Mouse (Mus musculus) forebrain, embryonic 11.5 days (tissue): ENCODE measurements around the gene Marveld1. TPM values are rescaled to one million over a fixed set of nuclear protein-coding genes. Genes with fewer than 3 reads are reported as not detected.

ENCODE experiments used
- ATAC-seq: fragments of 200-750 bp; cut with Nextera tagmentation; replicated peaks from 2 replicates; pipeline ENCODE4 v1.8.0; 2017; ENCODE audit warnings: moderate TSS enrichment; ENCODE audit not compliant: low FRiP score
- DNase-seq: peaks from one replicate; pipeline ENCODE4 v3.0.0-alpha.2; 2017; ENCODE audit warnings: low spot score
- H3K27ac ChIP-seq: fragments of 300-500 bp; sonication (generic); 2 replicates; pipeline ENCODE4 v1.5.1; 2014; ENCODE audit warnings: low read depth, low read length
- H3K27me3 ChIP-seq: fragments of 300-500 bp; sonication (generic); 2 replicates; pipeline ENCODE4 v1.6.1; 2014; ENCODE audit warnings: mild to moderate bottlenecking, low read length, mixed read lengths; ENCODE audit not compliant: control insufficient read depth, insufficient read depth
- H3K36me3 ChIP-seq: fragments of 300-500 bp; sonication (generic); 2 replicates; pipeline ENCODE4 v1.6.1; 2014; ENCODE audit warnings: mild to moderate bottlenecking, low read length, moderate library complexity, mixed read lengths; ENCODE audit not compliant: control insufficient read depth, insufficient read depth
- H3K4me1 ChIP-seq: fragments of 300-500 bp; sonication (generic); replicated peaks from 2 replicates; pipeline ENCODE4 v1.6.1; 2014; ENCODE audit warnings: low read length, mixed read lengths; ENCODE audit not compliant: control insufficient read depth, insufficient read depth
- H3K4me2 ChIP-seq: fragments of 300-500 bp; sonication (generic); 2 replicates; pipeline ENCODE4 v1.6.1; 2014; ENCODE audit warnings: low read depth, mild to moderate bottlenecking, low read length, moderate library complexity, mixed read lengths; ENCODE audit not compliant: severe bottlenecking
- H3K4me3 ChIP-seq: fragments of 300-500 bp; sonication (generic); 2 replicates; pipeline ENCODE4 v1.5.1; 2014; ENCODE audit warnings: low read depth, low read length
- H3K9ac ChIP-seq: fragments of 300-500 bp; sonication (generic); 2 replicates; pipeline ENCODE4 v1.6.1; 2014; ENCODE audit warnings: low read length
- H3K9me3 ChIP-seq: fragments of 300-500 bp; sonication (generic); 2 replicates; pipeline ENCODE4 v1.6.1; 2016; ENCODE audit warnings: low read length, mixed read lengths; ENCODE audit not compliant: control insufficient read depth
- WGBS: fragments of 180-500 bp; shearing (Covaris S2); extraction: QIAGEN DNeasy Blood & Tissue Kit; methylation state at CpG from one replicate; pipeline ENCODE4 v1.1.7; 2014; 5-methylcytosine and 5-hydroxymethylcytosine counted together
- polyA plus RNA-seq: library from polyadenylated mRNA; unstranded; fragments of >200 nt; fragmentation: Nextera tagmentation; extraction: Ambion mirVana; gene quantifications from 2 replicates; pipeline ENCODE4 v1.2.1, GENCODE M21; 2014

Marveld1 gene
- polyA plus RNA-seq, 1 experiment from 2014 or later, result 8.7 TPM

DNA sequence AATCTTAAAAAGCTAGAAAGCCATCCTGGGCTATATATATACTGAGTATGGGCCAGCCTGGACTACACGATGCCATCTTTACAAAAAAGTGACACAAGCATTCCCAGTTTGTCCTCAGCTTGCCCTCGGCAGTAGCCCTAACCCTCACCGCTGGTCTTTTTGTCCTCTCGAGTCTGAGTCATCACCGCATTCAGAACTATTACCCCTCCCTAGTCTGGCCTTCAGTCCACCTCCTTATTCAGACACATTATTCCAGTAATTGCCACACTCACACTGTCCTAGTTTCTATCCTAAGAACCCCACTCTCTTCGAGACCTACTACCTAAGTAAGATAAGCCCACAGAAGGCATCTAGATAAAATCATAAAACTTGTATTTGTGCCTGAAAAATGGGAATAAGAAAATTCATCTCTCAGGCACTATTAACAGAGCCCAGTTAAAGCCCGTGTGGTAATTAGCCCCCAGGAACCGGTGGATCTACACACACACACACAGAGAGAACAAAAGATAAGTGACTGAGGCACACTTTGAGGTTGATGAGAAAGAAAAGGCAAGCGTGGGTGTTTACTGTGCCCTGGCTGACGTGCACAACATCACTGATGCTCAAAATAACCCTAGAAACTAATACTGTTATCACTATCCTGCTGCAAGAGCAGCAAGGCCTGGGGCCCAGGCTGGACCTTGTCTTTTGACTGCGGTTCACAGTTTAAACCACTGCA, 21.5 kb upstream of the Marveld1 start:
- WGBS, result 85% methylated on average over 11 of the region's 11 CpGs
- Histone ChIP-seq H3K4me1 (peaks cover 4% of the 10 kb centered on the region), H3K27me3 (no peaks in the 10 kb centered on the region), H3K9ac (no peak overlapping the region), H3K27ac (no peak overlapping the region), H3K9me3 (no peaks in the 10 kb centered on the region), H3K4me3 (no peak overlapping the region), H3K4me2 (no peak overlapping the region), H3K36me3 (peaks cover 2% of the 10 kb centered on the region; the same call in 1 of the 2 replicates)
- ATAC-seq, result no peak
- DNase-seq, result no peak

DNA sequence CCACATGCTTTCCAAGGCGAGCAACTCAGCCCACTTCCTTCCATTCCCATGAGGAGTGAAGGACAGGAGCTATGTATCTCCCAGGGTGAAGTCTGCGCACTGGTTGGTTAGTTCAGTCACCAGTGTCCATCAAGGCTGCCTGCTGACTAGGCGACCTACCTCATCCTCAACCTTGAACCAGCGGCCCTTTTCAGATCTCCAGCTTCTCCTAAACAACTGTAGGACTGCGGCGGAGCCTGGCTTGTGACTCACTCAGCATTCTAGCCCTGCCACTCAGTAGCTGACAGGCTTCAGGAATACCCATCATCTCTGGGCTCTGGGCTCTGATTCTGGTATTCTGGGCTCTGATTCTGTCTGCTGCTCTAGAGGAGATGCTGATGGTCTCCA, 21.0 kb upstream of the Marveld1 start:
- peaks cover 2% of the 10 kb centered on the region; the same call in 1 of the 2 replicates for H3K36me3 ChIP-seq
- H3K27me3 ChIP-seq, result no peaks in the 10 kb centered on the region
- DNase-seq (no peak), ATAC-seq (no peak)
- H3K4me2 ChIP-seq, result no peak overlapping the region
- H3K9me3 ChIP-seq, result no peaks in the 10 kb centered on the region
- H3K27ac ChIP-seq, result no peak overlapping the region
- no peak overlapping the region for H3K9ac ChIP-seq
- peaks cover 4% of the 10 kb centered on the region for H3K4me1 ChIP-seq
- H3K4me3 ChIP-seq, result no peak overlapping the region
- 84% methylated on average over 6 of the region's 6 CpGs for WGBS

DNA sequence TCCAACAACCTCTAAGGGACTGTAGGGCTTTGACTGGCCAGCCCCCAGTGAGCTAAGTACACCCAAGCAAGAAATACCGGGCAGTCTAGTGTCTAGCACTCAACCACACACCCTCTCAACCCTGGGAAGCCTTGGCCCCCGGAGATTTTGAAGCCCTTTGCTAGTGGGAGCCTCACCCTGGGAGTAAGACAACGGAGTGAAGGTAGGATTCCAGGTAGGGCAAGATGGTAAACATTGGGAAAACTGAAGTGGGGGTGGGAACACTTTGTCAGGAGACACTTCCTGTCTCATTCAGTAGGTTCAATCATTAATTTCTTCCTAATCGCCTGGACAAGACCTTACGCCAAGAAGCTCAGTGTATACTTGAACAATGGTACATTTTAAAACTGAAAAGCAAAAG, 20.2 kb upstream of the Marveld1 start:
- no peak overlapping the region for H3K4me3 ChIP-seq
- ATAC-seq, result no peak
- H3K4me1 ChIP-seq, result peaks cover 4% of the 10 kb centered on the region
- H3K27me3 ChIP-seq, result no peaks in the 10 kb centered on the region
- WGBS, result 90% methylated on average over 5 of the region's 5 CpGs
- H3K9ac ChIP-seq, result no peak overlapping the region
- no peaks in the 10 kb centered on the region for H3K36me3 ChIP-seq
- H3K4me2 ChIP-seq, result no peak overlapping the region
- DNase-seq, result no peak
- H3K9me3 ChIP-seq, result no peaks in the 10 kb centered on the region
- no peak overlapping the region for H3K27ac ChIP-seq

DNA sequence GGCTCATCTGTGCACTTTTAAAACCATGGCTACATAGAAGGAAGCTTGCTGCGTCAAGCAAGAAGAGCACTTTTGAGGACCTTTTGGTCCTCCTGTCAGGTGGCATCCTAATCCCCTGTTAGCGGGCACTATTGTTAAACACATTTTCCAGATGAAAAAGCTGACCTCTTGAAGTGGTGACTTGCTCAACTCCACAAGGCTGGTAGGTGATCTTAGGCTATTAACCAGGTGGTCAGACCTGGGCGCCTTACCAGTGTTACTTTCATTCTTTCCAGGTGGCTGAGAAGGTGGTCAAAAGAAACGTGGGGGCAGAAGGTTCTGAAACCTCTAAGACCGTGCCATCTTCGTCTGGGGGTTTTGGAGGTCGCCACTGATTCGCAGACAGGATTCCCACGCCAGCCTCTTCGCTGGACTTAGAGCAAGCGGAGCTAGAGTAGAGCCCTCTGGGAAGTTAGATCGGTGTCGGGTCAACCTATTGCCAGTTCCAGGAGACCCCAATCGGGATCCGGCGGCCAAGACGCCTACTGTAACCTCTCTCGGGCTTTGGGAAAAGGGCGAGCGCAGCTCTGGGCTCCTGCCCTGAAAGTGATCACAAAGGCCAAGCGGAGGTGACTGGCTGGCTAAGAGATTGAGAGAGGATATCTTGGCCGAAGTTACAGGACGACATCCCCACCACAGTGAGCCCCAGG, 19.0 kb upstream of the Marveld1 start:
- ATAC-seq, result no peak
- 4% methylated on average over 23 of the region's 23 CpGs for WGBS
- H3K4me3 ChIP-seq, result peak overlapping the region; percentile 57
- no peak for DNase-seq
- peaks cover 4% of the 10 kb centered on the region for H3K4me1 ChIP-seq
- H3K9ac ChIP-seq, result peak overlapping the region; percentile 57
- peak overlapping the region; percentile 87 for H3K4me2 ChIP-seq
- no peaks in the 10 kb centered on the region for H3K9me3 ChIP-seq
- peak overlapping the region; percentile 14; the same call in 1 of the 2 replicates for H3K27ac ChIP-seq
- H3K36me3 ChIP-seq, result no peaks in the 10 kb centered on the region
- H3K27me3 ChIP-seq, result no peaks in the 10 kb centered on the region

DNA sequence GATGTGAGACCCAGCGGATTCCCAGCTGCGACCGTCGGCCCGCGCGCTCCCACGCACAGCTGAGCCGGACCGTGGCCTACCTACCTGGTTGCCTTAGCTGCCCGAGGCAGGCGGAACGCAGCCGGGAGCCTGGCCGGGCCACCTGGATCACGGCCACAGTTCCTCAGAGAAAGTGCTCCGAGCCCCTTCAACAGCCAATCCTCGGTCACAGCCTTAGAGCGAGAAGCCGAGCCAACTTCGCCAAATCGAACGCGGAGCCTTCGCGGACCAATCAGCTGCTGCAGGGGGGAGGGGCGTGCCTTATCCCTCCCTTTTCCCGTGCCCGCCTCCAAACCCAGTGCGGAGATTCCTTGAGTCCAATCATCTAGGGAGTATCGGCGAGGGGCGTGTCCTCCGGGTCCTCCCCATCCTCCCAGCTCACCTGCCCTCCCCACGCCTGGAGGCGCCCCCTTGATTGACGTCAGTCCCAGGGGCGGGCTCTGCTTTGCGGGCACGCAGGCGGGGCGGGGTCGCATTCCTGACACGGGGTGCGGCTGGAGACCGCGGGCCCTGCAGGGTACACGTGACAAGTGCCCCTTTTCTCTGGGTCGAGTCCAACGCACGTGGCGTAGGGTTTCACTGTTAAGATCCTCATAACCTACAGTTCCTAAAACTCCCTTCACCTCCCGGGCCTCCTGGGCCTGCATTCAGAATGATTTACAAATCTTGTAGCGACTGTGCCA, 18.3 kb upstream of the Marveld1 start, which contains the start of gene Avpi1:
Avpi1 (minus strand) TSS at position 273 of the 722 bp plus-strand sequence.
- peak; percentile 99 for DNase-seq
- Histone ChIP-seq H3K27me3 (no peaks in the 10 kb centered on the region), H3K4me3 (peak within 1 kb of the TSS; percentile 57), H3K36me3 (no peaks in the 10 kb centered on the region), H3K4me2 (peak within 1 kb of the TSS; percentile 87), H3K9me3 (no peaks in the 10 kb centered on the region), H3K4me1 (peaks cover 4% of the 10 kb centered on the region), H3K9ac (peak within 1 kb of the TSS; percentile 57), H3K27ac (peak within 1 kb of the TSS; percentile 14; the same call in 1 of the 2 replicates)
- peak; percentile 98 for ATAC-seq
- under 1% methylated on average over 54 of the region's 54 CpGs for WGBS

DNA sequence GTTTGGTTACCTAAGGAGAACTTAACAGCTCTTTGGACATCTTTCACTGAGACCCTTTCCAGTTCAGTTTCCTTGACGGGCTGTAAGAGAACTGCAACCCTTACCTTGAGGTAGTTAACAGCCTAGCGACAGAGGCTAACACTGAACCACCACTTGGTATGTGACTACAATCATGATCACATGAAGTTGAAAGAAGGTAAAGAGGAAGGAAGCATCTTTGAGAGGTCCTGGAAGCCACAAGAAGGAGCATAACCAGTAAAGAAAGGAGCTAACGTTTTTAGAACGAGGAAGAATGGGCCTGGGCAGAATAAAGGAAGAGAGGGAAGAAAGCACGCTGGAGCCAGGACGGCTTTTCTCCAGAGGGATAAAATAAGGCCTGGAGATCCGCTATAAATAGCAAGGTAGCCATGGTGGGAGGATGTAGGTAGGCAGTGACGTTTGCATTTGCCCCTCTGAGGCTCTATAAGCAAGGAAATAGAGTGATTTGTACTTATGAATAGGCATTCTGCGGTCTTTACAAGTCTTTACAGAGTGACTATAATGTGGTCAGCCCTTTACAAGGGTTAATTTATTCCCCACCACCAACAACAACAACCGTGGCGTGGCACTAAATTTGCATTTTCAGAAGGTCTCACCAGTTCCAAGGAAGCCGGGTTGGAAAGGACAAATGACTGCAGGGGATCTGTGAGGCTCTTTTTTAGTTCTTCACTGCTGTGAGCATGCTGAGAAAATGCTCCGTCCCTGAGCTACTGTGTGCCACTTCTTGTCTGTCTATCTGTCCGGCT, 17.5 kb upstream of the Marveld1 start:
- Histone ChIP-seq H3K4me2 (peak overlapping the region; percentile 87), H3K4me1 (peaks cover 4% of the 10 kb centered on the region), H3K9ac (peak overlapping the region; percentile 7; the same call in 1 of the 2 replicates), H3K4me3 (peak overlapping the region; percentile 57), H3K27me3 (no peaks in the 10 kb centered on the region), H3K9me3 (no peaks in the 10 kb centered on the region), H3K27ac (no peak overlapping the region), H3K36me3 (no peaks in the 10 kb centered on the region)
- no peak; the same call in 1 of the 2 replicates for ATAC-seq
- WGBS, result 25% methylated on average over 14 of the region's 14 CpGs
- DNase-seq, result no peak

DNA sequence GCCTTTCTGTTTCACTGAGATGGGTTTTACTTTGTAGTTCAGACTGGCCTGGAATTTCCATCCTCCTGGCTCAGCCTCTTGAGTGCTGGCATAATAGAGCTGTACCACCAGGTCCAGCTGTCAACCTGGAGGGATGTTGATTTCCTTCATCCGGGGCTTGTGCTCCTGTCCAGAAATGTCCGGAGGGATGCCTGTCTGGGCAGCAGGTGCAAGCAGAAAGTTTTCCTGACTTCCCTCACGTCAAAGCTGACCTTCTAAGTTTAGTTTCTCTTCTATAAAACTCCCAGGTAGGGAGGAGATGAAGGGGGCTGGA, 16.9 kb upstream of the Marveld1 start:
- Histone ChIP-seq H3K4me3 (no peak overlapping the region), H3K9me3 (no peaks in the 10 kb centered on the region), H3K27ac (no peak overlapping the region), H3K27me3 (no peaks in the 10 kb centered on the region), H3K4me2 (no peak overlapping the region), H3K9ac (no peak overlapping the region), H3K36me3 (no peaks in the 10 kb centered on the region), H3K4me1 (peaks cover 4% of the 10 kb centered on the region)
- DNase-seq (no peak), ATAC-seq (no peak)
- 80% methylated on average over 3 of the region's 3 CpGs for WGBS

DNA sequence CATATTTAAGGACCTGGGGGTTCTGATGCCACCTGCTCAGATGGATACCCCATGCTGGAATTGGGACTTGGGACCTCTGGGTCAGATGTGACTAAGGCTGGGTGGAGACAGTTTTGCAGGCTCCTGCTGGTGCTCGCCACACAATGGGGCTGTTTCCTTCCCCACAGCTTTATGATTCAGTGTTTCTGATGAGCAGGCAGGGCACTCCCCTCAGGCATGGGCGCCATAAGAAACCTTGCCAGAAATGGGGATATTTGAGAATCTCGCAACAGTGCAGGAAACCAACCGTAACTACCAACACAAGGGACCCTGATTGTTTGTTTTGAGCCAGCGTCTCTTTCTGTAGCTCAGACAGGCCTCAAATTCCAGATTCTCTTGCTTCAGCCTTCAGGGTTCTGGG, 16.1 kb upstream of the Marveld1 start:
- WGBS, result 79% methylated on average over 5 of the region's 5 CpGs
- H3K4me2 ChIP-seq, result no peak overlapping the region
- H3K27ac ChIP-seq, result no peak overlapping the region
- ATAC-seq (no peak), DNase-seq (no peak)
- no peak overlapping the region for H3K9ac ChIP-seq
- H3K36me3 ChIP-seq, result no peaks in the 10 kb centered on the region
- no peaks in the 10 kb centered on the region for H3K27me3 ChIP-seq
- H3K4me1 ChIP-seq, result peaks cover 6% of the 10 kb centered on the region
- no peak overlapping the region for H3K4me3 ChIP-seq
- no peaks in the 10 kb centered on the region for H3K9me3 ChIP-seq
